Mouse (Mus musculus) kidney, postnatal 4 days (tissue): ENCODE results near the gene 2310033P09Rik.

Source experiments
- DNase-seq, 2 experiments: peaks; one replicate each; pipeline ENCODE4 v3.0.0; 2021; ENCODE audit warnings: mixed read lengths in 2 of 2

Gene 2310033P09Rik

GRCm38 (mm10) chr11:59230144-59230760 is 22.1 kb downstream of the 2310033P09Rik start:
- peak; percentile 83 to 86 for DNase-seq

GRCm38 (mm10) chr11:59232797-59233196 is 24.7 kb downstream of the 2310033P09Rik start:
- no peak for DNase-seq

GRCm38 (mm10) chr11:59238525-59239427 is 30.7 kb downstream of the 2310033P09Rik start:
- peak; percentile 83 to 90 for DNase-seq

- DNase-seq: no peak
These were observed 31.3 kb downstream of the 2310033P09Rik start for GRCm38 (mm10) chr11:59239428-59239785.

- DNase-seq: no peak
These were observed 31.7 kb downstream of the 2310033P09Rik start for GRCm38 (mm10) chr11:59239796-59240195.

- no peak for DNase-seq
These were observed 33.7 kb downstream of the 2310033P09Rik start for GRCm38 (mm10) chr11:59241841-59242240.

- DNase-seq: no peak
These were observed 35.7 kb downstream of the 2310033P09Rik start for GRCm38 (mm10) chr11:59243856-59244255.

- no peak for DNase-seq
These were observed 40.0 kb downstream of the 2310033P09Rik start for GRCm38 (mm10) chr11:59248101-59248500.

GRCm38 (mm10) chr11:59259647-59260046 is 51.5 kb downstream of the 2310033P09Rik start:
- no peak for DNase-seq
